Mouse (Mus musculus) kidney, adult 2 months (tissue): ENCODE data around the gene Tmem54. TPM values are rescaled to one million over a fixed set of nuclear protein-coding genes. Genes with fewer than 3 reads are reported as not detected.

Experiments
- DNase-seq: peaks from one replicate; pipeline ENCODE4 v3.0.0; 2021
- H3K27ac ChIP-seq: fragments of 200-500 bp; 2 replicates; pipeline ENCODE4 v1.5.1; 2012; ENCODE audit warnings: low read depth, low read length, control low read depth, inconsistent platforms; ENCODE audit not compliant: insufficient read depth
- H3K27me3 ChIP-seq: fragments of 200-500 bp; replicated peaks from 2 replicates; pipeline ENCODE4 v1.6.1; 2012; ENCODE audit warnings: mild to moderate bottlenecking, moderate library complexity, low read length, inconsistent platforms; ENCODE audit not compliant: control insufficient read depth, insufficient read depth
- H3K36me3 ChIP-seq: fragments of 200-500 bp; 2 replicates; pipeline ENCODE4 v1.6.1; 2012; ENCODE audit warnings: mild to moderate bottlenecking, moderate library complexity, low read length, inconsistent platforms; ENCODE audit not compliant: control insufficient read depth, insufficient read depth
- H3K4me1 ChIP-seq: fragments of 200-500 bp; 2 replicates; pipeline ENCODE4 v1.6.1; 2011; ENCODE audit warnings: low read length; ENCODE audit not compliant: control insufficient read depth, insufficient read depth
- H3K4me3 ChIP-seq: fragments of 200-500 bp; 2 replicates; pipeline ENCODE4 v1.5.1; 2011; ENCODE audit warnings: mild to moderate bottlenecking, low read depth, low read length, control low read depth; ENCODE audit not compliant: insufficient read depth
- CTCF ChIP-seq: fragments of 200-500 bp; conservative IDR thresholded peaks from 2 replicates; pipeline ENCODE4 v1.5.1; 2011; ENCODE audit warnings: low read depth, mild to moderate bottlenecking, control low read depth, low read length, moderate library complexity, mixed read lengths; ENCODE audit not compliant: insufficient read depth, insufficient read length
- POLR2A ChIP-seq: fragments of 200-500 bp; IDR thresholded peaks from one replicate; pipeline ENCODE4 v1.6.1; 2011; ENCODE audit warnings: low read depth, low read length, control low read depth
- WGBS: fragments of 180-500 bp; shearing (Covaris S2); methylation state at CpG from one replicate; pipeline ENCODE4 v1.1.7; 2018; 5-methylcytosine and 5-hydroxymethylcytosine counted together
- polyA plus RNA-seq: library from polyadenylated mRNA; depleted of rRNA; stranded (reverse); fragments of >200 nt; gene quantifications from 2 replicates; pipeline ENCODE4 v1.2.3, GENCODE M21; 2012; rRNA removed

The Tmem54 gene
- polyA plus RNA-seq, 1 experiment = 9.9 TPM

GRCm38 (mm10) chr4:129158549-129158948 is 53.2 kb downstream of the Tmem54 start:
- TF ChIP-seq POLR2A (no peak), CTCF (no peak)
- no peaks in the 10 kb centered on the region; the same call in none of the 2 replicates for H3K36me3 ChIP-seq
- H3K27ac ChIP-seq = no peak overlapping the region
- no peaks in the 10 kb centered on the region for H3K27me3 ChIP-seq
- no peak overlapping the region for H3K4me3 ChIP-seq
- no peaks in the 10 kb centered on the region for H3K4me1 ChIP-seq
- DNase-seq = no peak
- 70% methylated on average over 3 of the region's 3 CpGs for WGBS

GRCm38 (mm10) chr4:129161076-129161475 is 55.7 kb downstream of the Tmem54 start:
- no peaks in the 10 kb centered on the region for H3K27me3 ChIP-seq
- no peak for DNase-seq
- no peak overlapping the region for H3K27ac ChIP-seq
- no peaks in the 10 kb centered on the region for H3K4me1 ChIP-seq
- 96% methylated on average over 1 of the region's 1 CpGs for WGBS
- TF ChIP-seq CTCF (no peak), POLR2A (no peak)
- H3K4me3 ChIP-seq = no peak overlapping the region
- H3K36me3 ChIP-seq = no peaks in the 10 kb centered on the region; the same call in 1 of the 2 replicates

Other genes starting within 250 kb of the Tmem54 start
- 3.3 and 3.7 TPM in 2 replicates for gene Trim62, start 222.0 kb upstream of the Tmem54 start, polyA plus RNA-seq
- 14.0 and 14.7 TPM in 2 replicates for gene Azin2, start 143.1 kb upstream of the Tmem54 start, polyA plus RNA-seq
- 91.4 and 110 TPM in 2 replicates for gene Ak2, start 113.6 kb upstream of the Tmem54 start, polyA plus RNA-seq
- 28.2 and 30.6 TPM in 2 replicates for gene Rnf19b, start 47.3 kb upstream of the Tmem54 start, polyA plus RNA-seq
- gene Hpca, start 16.5 kb downstream of the Tmem54 start, polyA plus RNA-seq = 0.41 and 0.60 TPM in 2 replicates
- 2.6 and 3.3 TPM in 2 replicates for gene Fndc5, start 31.5 kb downstream of the Tmem54 start, polyA plus RNA-seq
- 12.6 and 13.6 TPM in 2 replicates for gene S100pbp, start 84.2 kb downstream of the Tmem54 start, polyA plus RNA-seq
- gene Yars, start 84.2 kb downstream of the Tmem54 start, polyA plus RNA-seq = 16.3 and 17.4 TPM in 2 replicates
- gene C77080, start 155.9 kb downstream of the Tmem54 start, polyA plus RNA-seq = 39.3 and 45.5 TPM in 2 replicates
- 0.46 and 0.69 TPM in 2 replicates for gene Sync, start 182.1 kb downstream of the Tmem54 start, polyA plus RNA-seq
- gene Rbbp4, start 229.8 kb downstream of the Tmem54 start, polyA plus RNA-seq = 30.8 and 36.7 TPM in 2 replicates
- gene Zbtb8os, start 230.1 kb downstream of the Tmem54 start, polyA plus RNA-seq = 21.6 and 32.1 TPM in 2 replicates